Mouse (Mus musculus) heart, postnatal 4 days (tissue): Measurements from ENCODE around the gene Gast. TPM values are rescaled to one million over a fixed set of nuclear protein-coding genes. Genes with fewer than 3 reads are reported as not detected.
"Not testable (repeated sequence)": the region's sequence is repeated elsewhere in the genome, so short reads cannot be mapped to it uniquely, and the experiment has no call there.

Experiments used
- DNase-seq: peaks from one replicate; pipeline ENCODE4 v3.0.0; 2021
- total RNA-seq, 2 experiments: library from RNA; stranded (reverse); gene quantifications; 2 replicates each; pipeline ENCODE4 v1.2.3; 2021

Gene Gast
- total RNA-seq, 2 experiments from 2014 or later = not detected

- DNase-seq = not testable (repeated sequence)
These were observed 13.4 kb upstream of the Gast start for GRCm38 (mm10) chr11:100320701-100321410.

- not testable (repeated sequence) for DNase-seq
These were observed 12.5 kb upstream of the Gast start for GRCm38 (mm10) chr11:100321479-100322305.

GRCm38 (mm10) chr11:100322591-100323258 is 11.5 kb upstream of the Gast start:
- DNase-seq = no peak

GRCm38 (mm10) chr11:100323578-100323977 is 10.6 kb upstream of the Gast start:
- peak; percentile 74 for DNase-seq

- no peak for DNase-seq
These were observed 9.1 kb upstream of the Gast start for GRCm38 (mm10) chr11:100325062-100325629.

GRCm38 (mm10) chr11:100327316-100327715 is 6.9 kb upstream of the Gast start:
- DNase-seq = peak; percentile 37

- DNase-seq = no peak
These were observed 6.4 kb upstream of the Gast start for GRCm38 (mm10) chr11:100327761-100328160.

- DNase-seq = no peak
These were observed 4.0 kb upstream of the Gast start for GRCm38 (mm10) chr11:100330235-100330634.

GRCm38 (mm10) chr11:100330816-100331375 is 3.3 kb upstream of the Gast start:
- not testable (repeated sequence) for DNase-seq

GRCm38 (mm10) chr11:100332766-100333515 is 1.3 kb upstream of the Gast start:
- DNase-seq = no peak

- DNase-seq = no peak
These were observed 1.5 kb downstream of the Gast start for GRCm38 (mm10) chr11:100335731-100336130.

GRCm38 (mm10) chr11:100344269-100344668 is 10.1 kb downstream of the Gast start:
- DNase-seq = no peak

- DNase-seq = peak; percentile 43
These were observed 18.1 kb downstream of the Gast start for GRCm38 (mm10) chr11:100352076-100352857.

- DNase-seq = peak; percentile 28
These were observed 21.1 kb downstream of the Gast start for GRCm38 (mm10) chr11:100355151-100355951.

GRCm38 (mm10) chr11:100355972-100356818 is 22.0 kb downstream of the Gast start, which contains the start of gene Hap1:
Gene Hap1, minus strand, starts transcription at chr11:100356128.
- peak; percentile 69 for DNase-seq

GRCm38 (mm10) chr11:100356819-100357211 is 22.6 kb downstream of the Gast start:
- DNase-seq = no peak

GRCm38 (mm10) chr11:100357408-100357807 is 23.2 kb downstream of the Gast start:
- DNase-seq = no peak

- no peak for DNase-seq
These were observed 26.0 kb downstream of the Gast start for GRCm38 (mm10) chr11:100360175-100360574.

GRCm38 (mm10) chr11:100361059-100361458 is 26.9 kb downstream of the Gast start:
- not testable (repeated sequence) for DNase-seq
